Mouse (Mus musculus): ENCODE results near the gene Gfra1.

DNA sequence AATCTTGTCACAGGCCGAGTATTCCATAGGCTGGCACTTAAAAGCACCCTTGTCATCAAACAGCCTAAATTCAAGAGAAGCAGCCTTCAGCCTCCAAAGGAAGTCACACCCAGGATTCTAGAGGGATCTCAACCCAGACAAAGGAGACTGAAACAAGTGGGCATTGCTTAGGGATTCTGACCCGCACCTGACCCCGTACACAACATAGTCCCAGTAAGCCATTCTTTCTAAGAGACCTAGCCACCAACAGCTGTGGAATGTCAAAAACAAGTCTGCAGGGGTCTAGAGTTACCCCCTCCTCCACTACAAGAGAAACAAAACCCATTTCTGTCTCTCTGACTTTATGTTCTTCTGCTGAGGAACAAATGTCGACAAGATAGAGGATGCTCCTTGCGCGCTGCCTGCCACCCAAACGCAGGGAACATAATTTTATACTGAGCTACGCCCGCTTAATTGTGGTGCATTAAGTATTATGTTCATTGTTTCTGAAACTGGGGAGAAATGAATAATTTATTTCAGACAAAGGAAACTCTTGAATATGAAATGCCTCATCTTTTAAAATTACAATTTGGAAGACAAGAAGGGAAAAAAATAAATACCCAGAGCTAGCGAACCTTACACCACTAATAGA lies 18.2 kb downstream of the Gfra1 start:
- TF ChIP-seq POLR2A (IDR thresholded peaks at IDR 0.05; ENCODE audit: borderline replicate concordance, low read depth, low read length) (no peak), CTCF (IDR thresholded peaks at IDR 0.05; ENCODE audit: low read depth, low read length) (no peak)

All from bone marrow macrophage, adult 2 months (primary cell).